Mouse (Mus musculus) spleen, adult 2 months (tissue): ENCODE results near the gene Mapre3.

Experiments
- CTCF ChIP-seq: fragments of 200-500 bp; IDR thresholded peaks from 2 replicates; pipeline ENCODE4 v1.5.1; 2011; ENCODE audit warnings: mild to moderate bottlenecking, inconsistent platforms; ENCODE audit not compliant: insufficient read depth, insufficient read length, insufficient replicate concordance; ENCODE audit errors: extremely low read depth
- POLR2A ChIP-seq: fragments of 200-500 bp; IDR thresholded peaks from 2 replicates; pipeline ENCODE4 v1.6.1; 2011; ENCODE audit warnings: low read depth, low read length, inconsistent platforms

GRCm38 (mm10) chr5:30790047-30790446, 24.4 kb upstream of the Mapre3 start:
- no peak for TF ChIP-seq CTCF
- no peak for TF ChIP-seq POLR2A
